Mouse (Mus musculus): ENCODE data around the gene Metap1. TPM values are rescaled to one million over a fixed set of nuclear protein-coding genes. Genes with fewer than 3 reads are reported as not detected.
"Not testable (repeated sequence)": the region's sequence is repeated elsewhere in the genome, so short reads cannot be mapped to it uniquely, and the experiment has no call there.

The Metap1 gene
- polyA plus RNA-seq, 1 experiment from 2014 or later, result 46.3 TPM

DNA sequence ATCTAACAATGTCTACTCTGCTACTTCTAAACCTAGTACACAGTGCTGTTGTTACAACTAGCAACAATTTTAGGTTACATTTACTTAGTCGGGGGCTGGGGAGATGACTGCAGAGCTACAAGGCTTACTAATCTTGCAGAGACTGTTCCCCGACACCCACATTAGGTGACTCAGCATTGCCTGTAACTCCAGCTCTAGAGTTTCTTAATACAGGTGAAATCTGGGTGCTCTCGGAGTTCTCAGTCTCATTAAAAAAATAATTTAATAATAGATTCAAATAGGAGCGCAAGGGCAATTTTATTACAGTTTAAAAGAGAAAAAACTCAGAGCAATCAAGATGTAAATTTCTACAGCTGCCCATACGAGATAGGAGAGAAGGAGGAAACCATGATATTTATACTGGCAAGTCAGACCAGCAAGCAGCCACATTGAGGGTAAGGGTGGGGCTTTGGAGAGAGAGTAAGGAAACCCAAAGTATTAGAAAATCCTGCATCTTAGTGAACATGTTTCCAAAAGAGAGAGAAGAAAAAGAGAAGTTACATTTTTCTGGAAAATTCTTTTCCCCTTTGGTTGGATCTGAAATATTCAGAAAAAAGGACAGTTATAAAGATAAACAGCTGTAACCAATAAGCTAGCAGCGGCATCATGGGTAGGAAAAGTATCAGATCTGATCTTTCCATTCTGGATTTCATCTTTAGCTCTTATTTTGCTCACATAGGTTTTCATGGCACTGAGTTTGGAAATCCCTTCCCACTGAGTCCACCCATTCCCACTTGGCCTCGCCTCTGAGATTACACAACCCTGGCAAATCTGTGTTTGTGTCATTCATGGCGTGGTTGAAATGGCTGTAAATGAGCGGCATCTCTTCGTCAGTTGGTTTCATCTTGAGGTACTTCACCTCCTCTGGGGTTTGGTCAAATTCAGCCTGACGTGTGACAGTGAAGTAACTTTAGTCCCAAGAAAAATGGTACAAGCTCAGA, 6.1 kb upstream of the Metap1 start:
- no peak overlapping the region for H3K27ac ChIP-seq
- H3K4me2 ChIP-seq, result no peak overlapping the region
- no peaks in the 10 kb centered on the region for H3K4me1 ChIP-seq
- no peaks in the 10 kb centered on the region for H3K27me3 ChIP-seq
- no peak for ATAC-seq (ENCODE audit: borderline replicate concordance, extremely low read depth, low FRiP score, low TSS enrichment)
- no peak overlapping the region for H3K4me3 ChIP-seq
- H3K36me3 ChIP-seq, result no peaks in the 10 kb centered on the region
- no peak overlapping the region for H3K9ac ChIP-seq
- 77% methylated on average over 11 of the region's 11 CpGs for WGBS
- H3K9me3 ChIP-seq, result no peaks in the 10 kb centered on the region

DNA sequence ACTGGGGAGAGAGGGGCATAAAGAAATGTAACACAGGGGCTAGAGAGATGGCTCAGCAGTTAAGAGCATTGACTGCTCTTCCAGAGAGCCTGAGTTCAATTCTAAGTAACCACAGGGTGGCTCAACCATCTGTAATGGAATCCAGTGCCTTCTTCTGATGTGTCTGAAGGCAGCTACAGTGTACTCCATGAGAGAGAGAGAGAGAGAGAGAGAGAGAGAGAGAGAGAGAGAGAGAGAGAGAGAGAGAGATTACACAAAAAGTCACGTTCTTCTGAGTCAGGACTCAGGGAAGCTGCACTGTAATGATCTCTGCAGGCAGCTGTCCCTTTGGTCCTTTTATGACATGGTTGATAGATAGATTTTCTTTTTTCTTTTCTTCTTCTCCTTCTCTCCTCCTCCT, 5.2 kb upstream of the Metap1 start:
- Histone ChIP-seq H3K27me3 (no peaks in the 10 kb centered on the region), H3K4me2 (no peak overlapping the region), H3K9me3 (no peaks in the 10 kb centered on the region), H3K4me3 (no peak overlapping the region), H3K36me3 (no peaks in the 10 kb centered on the region), H3K4me1 (peaks cover 3% of the 10 kb centered on the region; the same call in 1 of the 2 replicates), H3K27ac (no peak overlapping the region), H3K9ac (no peak overlapping the region)
- WGBS, result 29% methylated on average over 1 of the region's 1 CpGs
- ATAC-seq (ENCODE audit: borderline replicate concordance, extremely low read depth, low FRiP score, low TSS enrichment), result no peak

DNA sequence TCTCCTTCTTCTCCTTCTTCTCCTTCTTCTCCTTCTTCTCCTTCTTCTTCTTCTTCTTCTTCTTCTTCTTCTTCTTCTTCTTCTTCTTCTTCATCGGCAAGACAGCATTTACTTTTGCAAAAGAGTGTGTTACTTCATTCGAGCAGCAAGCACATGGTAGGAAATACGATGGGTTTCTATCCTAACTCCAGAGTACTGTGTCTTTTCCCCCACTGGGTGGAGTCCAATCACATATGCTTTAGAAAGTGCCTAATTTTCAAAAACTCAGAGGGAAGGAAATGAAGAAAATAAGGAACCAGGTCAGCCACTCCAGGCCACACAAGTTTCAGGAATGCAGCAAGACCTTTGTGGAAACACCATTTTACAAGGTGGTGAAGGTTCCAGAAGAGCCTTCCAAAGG, 4.4 kb upstream of the Metap1 start:
- no peak overlapping the region for H3K9ac ChIP-seq
- H3K4me2 ChIP-seq, result no peak overlapping the region
- no peak for ATAC-seq (ENCODE audit: borderline replicate concordance, extremely low read depth, low FRiP score, low TSS enrichment)
- 80% methylated on average over 3 of the region's 3 CpGs for WGBS
- H3K27ac ChIP-seq, result no peak overlapping the region
- no peak overlapping the region for H3K4me3 ChIP-seq
- no peaks in the 10 kb centered on the region for H3K9me3 ChIP-seq
- H3K36me3 ChIP-seq, result no peaks in the 10 kb centered on the region
- H3K27me3 ChIP-seq, result no peaks in the 10 kb centered on the region
- peaks cover 3% of the 10 kb centered on the region; the same call in 1 of the 2 replicates for H3K4me1 ChIP-seq

DNA sequence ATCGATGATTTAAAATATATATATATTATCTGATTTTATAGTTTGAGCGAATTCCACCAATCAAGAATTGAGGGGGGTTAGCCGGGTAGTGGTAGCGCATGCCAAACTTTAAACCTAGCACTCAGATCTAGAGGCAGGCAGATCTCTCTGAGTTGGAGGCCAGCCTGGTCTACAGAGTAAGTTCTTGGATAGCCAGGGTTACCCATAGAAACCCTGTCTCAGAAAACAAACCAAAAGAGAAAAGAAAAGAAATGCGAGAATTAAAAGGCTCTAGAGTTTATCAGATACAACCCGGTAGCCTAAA, 671 bp upstream of the Metap1 start:
- Histone ChIP-seq H3K27ac (no peak overlapping the region), H3K36me3 (peaks cover 7% of the 10 kb centered on the region; the same call in 1 of the 2 replicates), H3K4me1 (peaks cover 14% of the 10 kb centered on the region), H3K4me3 (peak overlapping the region; percentile 88), H3K9me3 (no peaks in the 10 kb centered on the region), H3K4me2 (peak overlapping the region; percentile 65), H3K27me3 (no peaks in the 10 kb centered on the region), H3K9ac (peak overlapping the region; percentile 53)
- WGBS, result 18% methylated on average over 6 of the region's 6 CpGs
- ATAC-seq (ENCODE audit: borderline replicate concordance, extremely low read depth, low FRiP score, low TSS enrichment), result no peak

DNA sequence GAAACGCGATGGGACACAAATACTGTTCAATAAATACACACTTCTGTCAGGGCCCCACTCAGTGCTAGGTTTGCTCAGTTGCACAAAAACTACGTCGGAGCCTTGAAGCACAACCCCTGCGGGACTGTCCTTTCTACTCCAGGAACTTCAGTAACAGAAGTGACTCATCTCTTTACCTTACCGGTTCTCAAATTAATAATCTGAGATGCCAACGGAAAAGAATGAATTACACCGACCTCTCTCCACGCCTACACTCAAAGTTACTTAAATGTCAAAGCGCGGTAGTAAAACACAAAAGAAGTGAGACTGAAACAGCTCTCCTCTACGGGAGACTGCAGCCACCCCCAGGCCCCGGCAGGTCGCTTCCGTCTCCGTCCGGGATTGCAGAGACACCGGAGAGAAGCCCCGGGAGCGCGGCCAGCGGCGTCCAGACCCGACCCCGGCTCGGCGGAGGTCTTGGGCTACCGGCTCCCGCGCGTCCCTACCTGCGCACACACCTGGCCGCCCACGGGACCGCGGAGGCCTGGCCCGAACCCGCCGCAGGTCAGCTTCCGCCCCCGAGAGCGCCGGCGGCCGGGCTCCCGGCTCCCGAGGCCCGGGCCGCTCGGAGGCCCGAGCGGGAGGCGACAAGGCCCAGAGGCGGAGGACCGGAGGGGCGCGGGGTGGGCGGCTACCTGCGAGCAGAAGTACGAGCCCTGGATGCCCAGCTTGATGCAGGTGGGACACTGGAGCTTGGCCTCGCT, 560 bp downstream of the Metap1 start:
- peak overlapping the region; percentile 84 for H3K9ac ChIP-seq
- WGBS, result under 1% methylated on average over 52 of the region's 61 CpGs
- H3K27ac ChIP-seq, result peak overlapping the region; percentile 72
- peak; percentile 71 for ATAC-seq (ENCODE audit: borderline replicate concordance, extremely low read depth, low FRiP score, low TSS enrichment)
- H3K4me1 ChIP-seq, result peaks cover 14% of the 10 kb centered on the region
- H3K4me3 ChIP-seq, result peak overlapping the region; percentile 88
- H3K36me3 ChIP-seq, result peaks cover 13% of the 10 kb centered on the region; the same call in 1 of the 2 replicates
- peak overlapping the region; percentile 55 for H3K4me2 ChIP-seq
- H3K9me3 ChIP-seq, result no peaks in the 10 kb centered on the region
- H3K27me3 ChIP-seq, result no peaks in the 10 kb centered on the region

DNA sequence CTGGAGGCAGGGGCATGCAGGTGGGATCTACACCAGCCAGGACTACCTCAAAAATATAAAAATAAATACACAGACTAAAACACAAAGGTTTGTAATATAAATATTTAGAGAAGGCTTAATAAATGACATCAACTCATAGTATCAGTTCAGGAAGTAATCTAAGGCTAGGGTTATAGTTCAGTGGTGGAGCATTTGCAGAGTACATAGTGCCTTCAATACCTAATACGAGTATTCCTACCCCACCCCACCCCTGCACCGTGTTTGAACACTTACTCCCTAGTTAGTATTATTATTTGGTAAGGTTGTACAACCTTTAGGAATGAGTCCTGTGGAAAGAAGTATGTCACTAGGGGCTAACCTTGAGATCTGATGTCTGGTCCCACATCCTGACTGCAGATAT, 6.1 kb downstream of the Metap1 start:
- H3K9ac ChIP-seq, result no peak overlapping the region
- 64% methylated on average over 2 of the region's 2 CpGs for WGBS
- H3K9me3 ChIP-seq, result no peaks in the 10 kb centered on the region
- no peak overlapping the region for H3K4me3 ChIP-seq
- peaks cover 26% of the 10 kb centered on the region for H3K36me3 ChIP-seq
- ATAC-seq (ENCODE audit: borderline replicate concordance, extremely low read depth, low FRiP score, low TSS enrichment), result no peak
- no peaks in the 10 kb centered on the region for H3K27me3 ChIP-seq
- no peak overlapping the region for H3K4me2 ChIP-seq
- H3K4me1 ChIP-seq, result peaks cover 21% of the 10 kb centered on the region
- no peak overlapping the region for H3K27ac ChIP-seq

DNA sequence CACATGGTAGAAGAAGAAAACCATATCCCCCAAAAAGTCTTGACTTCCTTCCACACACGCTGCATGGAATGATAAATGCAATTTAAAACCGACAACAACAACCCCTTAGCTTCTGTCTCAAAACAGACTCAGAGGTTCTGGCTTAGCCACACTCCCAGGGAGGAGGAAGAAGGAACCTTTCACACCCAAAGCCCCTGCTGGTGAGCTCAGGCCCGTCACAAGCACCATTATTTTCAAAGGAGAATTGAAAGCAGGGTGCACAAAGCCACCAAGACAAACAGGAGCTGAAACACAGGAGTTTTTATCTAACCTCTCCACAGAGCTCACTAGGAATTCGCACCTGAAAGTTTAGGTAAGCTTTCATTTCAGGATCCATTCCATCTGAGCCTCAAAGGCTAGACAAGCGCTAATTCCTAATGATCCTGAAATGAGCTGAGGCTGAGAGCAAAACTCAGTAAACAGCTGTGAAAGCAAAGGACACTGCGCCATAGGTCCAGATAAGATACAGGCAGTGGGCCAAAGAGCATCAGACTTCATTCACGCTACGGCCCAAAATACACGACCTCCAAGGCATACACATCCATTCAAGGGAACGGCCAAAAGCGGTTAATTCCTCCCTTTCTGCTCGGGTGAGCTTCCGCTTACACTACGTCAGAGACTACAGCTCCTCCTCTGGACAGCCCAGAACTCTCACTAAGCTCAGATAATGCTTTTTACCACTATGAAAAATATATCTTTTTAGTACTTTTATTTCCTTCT, 7.6 kb downstream of the Metap1 start:
- H3K9ac ChIP-seq, result no peak overlapping the region

DNA sequence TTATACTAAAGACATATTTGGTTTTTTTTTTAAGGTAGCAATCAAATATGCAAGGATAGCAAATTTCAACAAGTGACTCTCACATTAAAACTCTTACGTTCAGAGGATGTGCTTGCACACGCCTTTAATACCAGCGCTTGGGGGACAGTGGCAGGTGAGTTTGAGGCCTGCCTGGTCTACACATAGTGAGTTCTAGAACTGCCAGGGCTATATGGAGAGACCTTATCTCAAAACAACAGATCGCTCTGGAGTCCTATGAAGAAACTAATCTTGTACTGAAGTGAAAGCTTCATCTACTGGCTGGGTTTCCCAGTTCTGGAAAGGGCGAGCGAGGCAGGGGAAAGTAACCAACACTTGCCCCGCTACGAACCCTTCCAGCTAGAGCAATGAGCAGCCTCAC, 9.8 kb downstream of the Metap1 start:
- ATAC-seq (ENCODE audit: borderline replicate concordance, extremely low read depth, low FRiP score, low TSS enrichment), result no peak
- H3K27ac ChIP-seq, result no peak overlapping the region
- peaks cover 11% of the 10 kb centered on the region; the same call in 1 of the 2 replicates for H3K4me1 ChIP-seq
- H3K9me3 ChIP-seq, result no peaks in the 10 kb centered on the region
- no peak overlapping the region for H3K4me2 ChIP-seq
- H3K4me3 ChIP-seq, result no peak overlapping the region
- H3K9ac ChIP-seq, result no peak overlapping the region
- WGBS, result 91% methylated on average over 8 of the region's 8 CpGs
- no peaks in the 10 kb centered on the region for H3K27me3 ChIP-seq
- peaks cover 19% of the 10 kb centered on the region for H3K36me3 ChIP-seq

More for the DNA sequence above, 7.6 kb downstream of the Metap1 start:
- H3K36me3 ChIP-seq, result peaks cover 30% of the 10 kb centered on the region
- H3K9me3 ChIP-seq, result no peaks in the 10 kb centered on the region
- 51% methylated on average over 14 of the region's 14 CpGs for WGBS
- H3K4me2 ChIP-seq, result no peak overlapping the region
- H3K27ac ChIP-seq, result no peak overlapping the region
- H3K4me3 ChIP-seq, result no peak overlapping the region
- ATAC-seq (ENCODE audit: borderline replicate concordance, extremely low read depth, low FRiP score, low TSS enrichment), result peak; percentile 81
- H3K4me1 ChIP-seq, result peaks cover 11% of the 10 kb centered on the region; the same call in 1 of the 2 replicates
- H3K27me3 ChIP-seq, result no peaks in the 10 kb centered on the region

DNA sequence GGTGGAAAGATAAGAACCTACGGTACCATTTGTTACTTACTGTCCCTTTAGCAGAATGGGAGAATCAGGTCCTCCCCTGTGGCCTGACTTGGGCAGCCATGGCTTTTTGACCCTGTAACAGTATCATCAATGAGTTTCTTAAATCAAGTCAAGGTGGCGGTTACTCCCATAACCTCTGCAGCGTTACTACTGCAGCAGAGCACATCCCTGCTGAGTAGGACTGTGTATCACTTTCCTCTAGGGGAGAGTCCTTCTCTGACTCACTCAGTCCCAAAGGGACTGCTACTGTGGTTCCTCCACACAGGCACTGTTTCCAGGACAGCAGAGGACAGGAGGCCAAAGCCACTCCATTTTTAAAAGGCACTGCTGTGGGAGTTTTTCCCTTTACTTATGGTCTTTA, 18.2 kb downstream of the Metap1 start:
- peaks cover 60% of the 10 kb centered on the region for H3K36me3 ChIP-seq
- H3K9ac ChIP-seq, result no peak overlapping the region
- H3K27ac ChIP-seq, result no peak overlapping the region
- no peaks in the 10 kb centered on the region for H3K27me3 ChIP-seq
- ATAC-seq (ENCODE audit: borderline replicate concordance, extremely low read depth, low FRiP score, low TSS enrichment), result no peak
- no peaks in the 10 kb centered on the region for H3K9me3 ChIP-seq
- WGBS, result 92% methylated on average over 3 of the region's 3 CpGs
- H3K4me3 ChIP-seq, result no peak overlapping the region
- no peak overlapping the region for H3K4me2 ChIP-seq
- no peaks in the 10 kb centered on the region for H3K4me1 ChIP-seq

DNA sequence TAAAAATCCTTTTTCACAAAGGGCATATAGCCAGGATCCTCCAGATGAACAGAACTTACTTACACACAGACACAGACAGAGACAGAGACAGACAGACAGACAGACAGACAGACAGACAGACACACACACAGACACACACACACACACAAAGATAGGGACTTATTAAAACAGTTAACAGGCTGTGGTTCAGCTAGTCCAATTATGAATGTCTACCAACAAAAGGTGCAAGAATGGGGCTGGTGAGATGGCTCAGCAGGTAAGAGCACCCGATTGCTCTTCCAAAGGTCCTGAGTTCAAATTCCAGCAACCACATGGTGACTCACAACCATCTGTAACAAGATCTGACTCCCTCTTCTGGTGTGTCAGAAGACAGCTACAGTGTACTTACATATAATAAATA, 22.7 kb downstream of the Metap1 start:
- ATAC-seq (ENCODE audit: borderline replicate concordance, extremely low read depth, low FRiP score, low TSS enrichment); H3K4me1 ChIP-seq; H3K4me3 ChIP-seq; H3K4me2 ChIP-seq; H3K9me3 ChIP-seq; H3K27ac ChIP-seq; H3K27me3 ChIP-seq; H3K9ac ChIP-seq: not testable (repeated sequence)
- peaks cover 78% of the 10 kb centered on the region for H3K36me3 ChIP-seq
- WGBS, result 92% methylated on average over 1 of the region's 1 CpGs

DNA sequence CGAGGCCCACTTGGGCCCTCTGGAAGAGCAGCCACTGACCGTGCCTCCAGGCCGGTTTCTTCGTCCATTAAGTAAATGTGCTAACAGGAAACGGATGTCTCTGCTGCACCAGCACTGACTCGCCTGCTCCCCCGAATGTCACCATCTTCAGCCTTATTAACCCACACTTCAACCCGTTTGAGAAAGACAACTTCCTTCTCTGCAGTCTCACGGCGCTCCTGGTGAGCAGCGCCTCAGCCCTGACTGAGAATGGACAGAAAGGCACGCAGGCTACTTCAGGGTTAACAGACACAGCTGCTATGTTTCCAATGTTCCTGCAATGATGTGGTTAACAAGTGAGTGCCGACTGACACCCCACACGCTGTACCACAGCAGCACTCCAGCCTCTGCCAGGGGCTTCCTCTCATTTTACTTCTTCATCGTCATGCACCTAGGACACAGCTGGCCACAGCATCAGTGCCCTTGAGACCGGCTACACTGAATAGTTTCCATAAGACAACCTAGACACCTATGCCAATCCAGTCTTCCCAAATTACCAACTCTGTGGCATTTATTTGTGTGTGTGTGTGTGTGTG, 24.7 kb downstream of the Metap1 start:
- Histone ChIP-seq H3K4me3 (no peak overlapping the region), H3K27me3 (no peaks in the 10 kb centered on the region), H3K4me2 (no peak overlapping the region), H3K9me3 (no peaks in the 10 kb centered on the region), H3K9ac (no peak overlapping the region), H3K36me3 (peaks cover 82% of the 10 kb centered on the region), H3K4me1 (no peaks in the 10 kb centered on the region), H3K27ac (no peak overlapping the region)
- 53% methylated on average over 16 of the region's 16 CpGs for WGBS
- no peak for ATAC-seq (ENCODE audit: borderline replicate concordance, extremely low read depth, low FRiP score, low TSS enrichment)

Measured in lung, embryonic 15.5 days (tissue).